Mouse (Mus musculus): ENCODE data around the gene Mrpl55.

Gene Mrpl55

DNA sequence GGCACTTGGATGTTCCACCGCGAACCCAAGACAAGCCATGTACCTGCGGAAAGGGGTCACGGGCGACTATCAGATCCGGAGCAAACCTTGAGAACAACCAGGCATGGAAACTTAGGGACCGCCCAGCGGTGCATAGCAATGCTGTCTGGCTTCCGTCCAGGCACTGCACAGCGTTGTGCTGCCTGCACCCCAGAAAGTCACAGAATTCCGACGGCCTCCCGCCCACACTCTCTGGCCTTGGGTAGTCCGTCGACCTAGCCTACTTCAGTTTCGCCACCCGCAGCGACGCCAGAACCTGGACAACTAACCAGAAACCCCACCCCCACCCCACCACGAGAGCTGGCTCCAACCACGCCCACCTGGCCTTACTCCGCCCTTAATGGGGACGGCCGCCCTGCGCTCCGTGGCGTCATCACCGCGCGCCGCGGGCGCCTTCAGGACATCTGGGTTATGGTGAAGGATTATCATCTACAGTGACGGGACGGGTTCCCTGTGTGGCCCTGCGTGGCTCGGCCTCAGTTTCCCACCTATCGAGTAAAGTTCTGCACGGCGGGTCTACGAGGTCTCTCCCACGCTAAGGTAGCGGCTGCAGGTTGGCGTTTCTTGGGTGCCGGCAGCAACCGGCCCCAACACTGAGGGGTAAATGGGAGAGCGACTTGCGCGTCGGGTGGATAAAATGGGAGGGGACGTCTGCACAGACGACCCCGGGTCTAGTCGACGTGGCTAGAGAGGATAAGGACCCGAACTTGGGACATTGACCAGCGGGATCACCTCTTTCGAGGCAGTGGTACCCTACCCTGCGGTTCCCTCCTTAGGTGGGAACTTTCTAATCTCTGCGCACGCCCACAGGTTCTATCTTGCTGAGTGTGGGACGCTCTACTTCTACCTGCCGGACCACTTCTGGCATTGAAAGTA lies at the start of gene Mrpl55:
Mrpl55 (plus strand) TSS at position 406 of the 915 bp plus-strand sequence.
- peak; percentile 83 for ATAC-seq (ENCODE audit: low TSS enrichment)

GRCm38 (mm10) chr11:59154220-59154619 lies 48.1 kb upstream of the Mrpl55 start:
- ATAC-seq (ENCODE audit: low TSS enrichment) = no peak

GRCm38 (mm10) chr11:59155900-59156299 lies 46.4 kb upstream of the Mrpl55 start:
- ATAC-seq (ENCODE audit: low TSS enrichment) = no peak

GRCm38 (mm10) chr11:59159099-59159498 lies 43.2 kb upstream of the Mrpl55 start:
- no peak for ATAC-seq (ENCODE audit: low TSS enrichment)

- ATAC-seq (ENCODE audit: low TSS enrichment) = no peak
Observed at GRCm38 (mm10) chr11:59159558-59159957, 42.7 kb upstream of the Mrpl55 start.

DNA sequence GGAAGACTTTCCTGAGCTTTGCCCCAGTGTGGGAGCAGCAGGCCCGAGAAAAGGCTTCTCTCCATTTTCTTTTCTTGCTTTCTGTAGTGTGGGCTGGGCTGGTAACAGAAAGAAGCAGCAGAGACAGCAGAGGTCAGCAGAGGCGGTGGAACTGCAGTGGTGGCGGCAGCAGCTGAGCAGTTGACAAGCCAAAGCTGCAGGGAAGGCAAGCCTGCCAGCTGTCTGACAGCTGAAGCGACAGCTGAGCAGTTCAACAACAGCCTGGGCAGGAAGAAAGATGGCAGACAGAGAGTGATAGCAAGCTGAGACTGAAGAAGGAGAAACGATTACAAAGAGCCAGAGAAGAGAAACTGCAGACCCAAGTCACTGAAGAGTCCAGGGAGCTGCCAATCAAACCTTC lies 40.9 kb upstream of the Mrpl55 start:
- ATAC-seq (ENCODE audit: low TSS enrichment) = no peak

GRCm38 (mm10) chr11:59162443-59163254 lies 39.6 kb upstream of the Mrpl55 start:
- ATAC-seq (ENCODE audit: low TSS enrichment) = peak; percentile 13; the same call in 1 of the 2 replicates

DNA sequence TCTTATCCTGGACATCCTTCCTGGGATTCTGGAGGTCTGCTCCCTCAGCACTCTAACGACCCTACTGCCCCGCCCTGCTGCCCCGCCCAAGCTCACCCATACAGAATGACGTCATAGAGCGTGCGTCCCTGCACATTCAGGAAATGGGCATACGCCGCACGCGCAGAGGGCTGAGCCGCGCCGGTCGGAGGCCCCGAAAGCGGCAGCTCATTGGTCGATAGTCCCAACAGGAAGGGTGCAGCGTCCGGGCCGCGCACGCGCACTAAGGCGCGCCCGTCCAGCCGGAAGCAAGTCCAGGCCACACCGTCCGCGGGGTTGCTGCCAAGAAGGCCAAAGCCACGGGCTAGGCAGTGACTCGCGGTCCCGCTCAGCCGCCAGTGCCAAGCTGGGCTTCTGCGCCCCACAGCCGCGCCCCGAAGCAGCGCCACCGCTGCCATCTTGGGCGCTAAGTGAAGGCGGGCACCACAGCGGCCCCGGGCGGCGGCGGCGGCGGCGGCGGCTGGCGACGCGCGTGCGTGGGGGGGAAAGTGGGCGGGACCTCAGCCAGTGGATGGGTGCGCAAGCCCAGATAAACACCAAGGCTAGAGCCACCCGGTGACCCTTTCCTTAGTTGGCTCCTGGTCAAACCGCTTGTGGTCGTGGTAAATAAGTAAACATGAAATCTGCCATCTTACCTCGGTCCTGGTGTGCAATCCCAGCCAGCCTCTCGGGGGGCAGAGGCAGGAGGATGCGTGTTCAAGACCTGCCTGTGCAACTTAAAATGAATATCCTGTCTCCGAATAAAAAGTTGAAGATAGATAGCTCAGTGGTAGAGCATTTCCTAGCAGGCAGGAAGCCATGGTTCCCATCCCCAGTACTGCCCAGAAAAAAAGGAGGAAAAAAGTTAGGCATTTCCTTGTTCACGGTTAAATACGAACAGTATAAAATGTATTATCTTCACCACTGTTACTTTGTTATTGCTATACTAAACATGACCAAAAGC lies 38.7 kb upstream of the Mrpl55 start, which contains the start of gene Iba57:
Iba57 (minus strand) TSS at position 485 of the 982 bp plus-strand sequence.
- peak; percentile 97 for ATAC-seq (ENCODE audit: low TSS enrichment)

DNA sequence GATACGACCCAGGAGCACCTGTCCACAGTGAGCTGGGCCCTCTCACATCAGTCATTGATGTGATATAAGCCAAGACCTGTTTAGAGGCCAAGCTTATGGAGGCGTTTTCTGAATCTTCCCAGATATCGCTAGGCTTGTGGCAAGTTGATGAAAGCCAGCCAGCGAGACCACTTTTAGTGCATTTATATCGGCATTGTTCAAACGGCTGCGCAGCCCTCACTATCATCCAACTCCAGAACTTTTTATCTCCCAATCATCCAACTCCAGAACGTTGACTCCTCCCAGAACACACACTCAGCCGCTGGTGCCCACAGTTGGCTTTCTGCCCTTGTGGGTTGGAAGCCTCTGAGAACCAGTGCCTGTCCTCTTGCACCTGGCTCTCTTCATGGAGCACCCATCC lies 37.9 kb upstream of the Mrpl55 start:
- ATAC-seq (ENCODE audit: low TSS enrichment) = no peak

DNA sequence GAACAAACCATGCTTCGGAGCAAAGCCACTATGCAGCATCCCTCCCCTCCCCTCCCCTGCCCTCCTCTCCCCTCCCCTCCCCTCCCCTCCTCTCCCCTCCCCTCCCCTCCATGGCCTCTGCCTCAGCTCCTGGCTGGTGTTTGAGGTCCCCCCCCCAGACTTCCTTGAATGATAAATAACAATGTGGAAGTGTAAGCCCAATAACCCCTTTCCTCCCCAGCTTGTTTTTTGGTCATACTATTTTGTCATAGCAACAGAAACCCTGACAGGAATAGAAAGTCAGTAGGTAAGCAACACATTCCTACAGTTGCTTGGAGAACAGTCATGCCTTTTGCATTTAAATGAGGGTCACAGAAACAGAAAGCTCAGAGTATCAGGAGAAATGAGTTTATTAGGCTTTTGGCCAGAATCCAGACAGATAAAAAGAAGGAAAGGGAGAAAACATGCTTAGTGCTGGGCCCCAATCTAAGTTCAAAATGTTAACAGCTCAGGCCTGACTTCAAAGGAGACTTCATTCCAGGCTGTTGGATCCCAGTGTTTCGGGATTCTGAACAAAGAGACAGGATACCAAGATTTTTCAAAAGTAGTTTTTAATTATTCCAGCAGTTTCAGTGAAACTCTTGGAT lies 36.6 kb upstream of the Mrpl55 start:
- no peak for ATAC-seq (ENCODE audit: low TSS enrichment)

DNA sequence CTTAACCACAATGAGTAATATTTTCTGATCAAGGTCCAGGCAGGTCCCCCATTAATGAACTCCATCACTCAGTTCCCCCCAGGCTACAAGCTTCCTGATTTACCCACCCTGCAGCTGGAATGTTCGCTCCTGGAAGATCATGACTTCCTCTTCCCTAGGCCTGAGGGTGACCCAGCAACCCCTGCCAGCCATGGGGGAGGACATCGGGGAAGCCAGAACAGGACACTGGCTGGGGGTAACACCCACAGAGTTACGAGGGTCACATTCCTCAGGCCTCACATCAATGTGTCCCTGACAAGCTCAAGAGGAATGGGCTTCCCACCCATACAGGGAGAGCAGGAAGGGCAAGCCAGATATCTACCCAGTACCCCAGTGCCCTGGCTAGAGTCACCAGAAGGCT lies 32.5 kb upstream of the Mrpl55 start:
- no peak for ATAC-seq (ENCODE audit: low TSS enrichment)

- no peak for ATAC-seq (ENCODE audit: low TSS enrichment)
Observed at GRCm38 (mm10) chr11:59170549-59170948, 31.7 kb upstream of the Mrpl55 start.

DNA sequence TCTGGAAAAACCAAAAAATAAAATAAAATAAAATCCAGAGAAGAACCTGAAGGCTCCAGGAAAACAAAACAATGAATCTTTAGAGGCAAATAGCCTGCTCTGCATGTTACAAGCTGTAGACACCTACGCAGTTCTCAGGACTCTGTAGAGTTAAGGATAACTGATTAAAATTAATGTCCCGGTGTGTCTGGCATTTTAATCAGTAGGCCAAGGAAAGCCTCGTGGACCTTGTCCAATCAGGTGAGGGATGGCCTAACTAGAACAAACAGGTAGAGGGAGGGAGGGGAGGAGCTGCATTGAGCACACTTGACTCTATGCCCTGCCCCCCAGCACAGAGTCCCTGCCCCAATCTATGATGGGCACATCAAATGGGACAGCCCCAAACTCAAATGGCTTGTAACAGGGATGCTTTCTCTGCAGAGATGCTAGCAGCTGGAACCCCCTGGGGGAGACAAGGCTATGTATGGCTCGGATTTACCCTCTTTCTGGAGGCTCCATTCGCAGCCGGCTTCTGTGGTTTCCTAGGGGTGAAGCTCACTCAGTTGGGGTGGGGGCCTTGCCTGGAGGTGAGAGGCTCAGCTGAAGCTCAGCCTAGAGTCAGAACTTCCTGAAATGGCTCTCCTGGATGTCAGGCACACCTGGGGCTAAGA lies 28.0 kb upstream of the Mrpl55 start:
- ATAC-seq (ENCODE audit: low TSS enrichment) = no peak

DNA sequence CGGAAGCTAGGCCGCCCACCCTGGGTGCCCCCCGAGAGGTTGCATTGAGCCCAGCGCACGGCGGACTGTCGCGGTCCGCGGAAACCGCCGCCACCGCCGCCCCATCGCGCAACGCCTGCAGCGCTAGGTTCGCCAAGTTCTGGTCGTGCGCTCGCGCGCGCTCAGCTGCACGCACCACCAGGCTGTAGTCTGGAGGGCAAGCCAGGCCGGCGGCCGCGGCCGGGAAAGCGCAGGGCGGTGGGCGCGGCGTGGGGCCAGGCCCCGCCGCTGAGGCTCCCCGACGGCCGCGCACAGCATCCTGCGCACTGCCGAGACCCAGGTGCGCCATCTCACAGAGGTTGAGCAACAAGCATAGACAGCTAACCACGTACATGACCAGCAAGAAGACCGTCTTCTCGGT lies 25.8 kb upstream of the Mrpl55 start:
- ATAC-seq (ENCODE audit: low TSS enrichment) = no peak

DNA sequence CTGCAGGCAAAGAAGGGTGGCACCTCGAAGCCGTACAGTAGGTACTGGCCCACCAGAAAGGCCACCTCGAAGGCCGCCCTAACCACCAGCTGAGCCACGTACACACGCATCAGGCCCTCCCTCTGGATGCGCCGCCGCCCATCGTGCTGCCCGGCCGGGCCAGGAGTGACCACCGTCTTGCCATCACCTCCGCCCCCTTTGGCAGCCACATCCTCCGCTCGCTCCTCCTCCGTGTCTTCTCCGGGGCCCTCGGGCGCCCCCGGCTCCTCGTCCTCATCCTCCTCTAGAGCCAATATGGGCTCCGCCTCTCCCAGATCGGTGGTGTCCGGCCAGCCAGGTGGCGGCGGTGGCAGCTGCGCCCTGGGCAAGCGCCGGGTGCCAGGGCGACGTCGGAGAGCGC lies 25.4 kb upstream of the Mrpl55 start:
- no peak for ATAC-seq (ENCODE audit: low TSS enrichment)

DNA sequence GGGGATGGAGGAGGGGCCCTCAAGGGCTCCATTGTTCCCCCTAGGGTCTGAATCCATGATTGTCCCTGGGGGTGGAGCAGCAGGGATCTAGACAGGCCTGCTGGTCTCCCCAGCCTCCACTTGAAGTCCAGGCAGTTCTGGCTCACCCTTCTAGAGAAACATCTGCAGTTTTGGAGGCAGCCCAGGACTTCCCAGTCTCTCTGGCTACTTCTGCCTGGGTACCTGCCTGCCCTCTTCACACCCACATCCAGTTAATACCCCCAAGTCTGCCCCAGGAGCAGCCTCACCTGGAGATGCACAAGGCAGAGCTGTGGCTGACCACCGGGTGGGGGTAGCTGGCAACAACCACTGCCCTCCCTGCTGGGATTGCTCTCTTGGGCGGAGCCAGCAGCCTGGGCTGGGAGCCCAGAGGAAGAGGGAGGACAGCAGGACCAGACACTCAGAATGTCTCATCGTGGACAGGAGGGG lies 19.4 kb upstream of the Mrpl55 start, which contains the start of gene Gjc2:
Gjc2 (minus strand) TSS at position 350 of the 468 bp plus-strand sequence.
- ATAC-seq (ENCODE audit: low TSS enrichment) = peak; percentile 50

- ATAC-seq (ENCODE audit: low TSS enrichment) = peak; percentile 77
Observed at GRCm38 (mm10) chr11:59183821-59184220, 18.5 kb upstream of the Mrpl55 start.

DNA sequence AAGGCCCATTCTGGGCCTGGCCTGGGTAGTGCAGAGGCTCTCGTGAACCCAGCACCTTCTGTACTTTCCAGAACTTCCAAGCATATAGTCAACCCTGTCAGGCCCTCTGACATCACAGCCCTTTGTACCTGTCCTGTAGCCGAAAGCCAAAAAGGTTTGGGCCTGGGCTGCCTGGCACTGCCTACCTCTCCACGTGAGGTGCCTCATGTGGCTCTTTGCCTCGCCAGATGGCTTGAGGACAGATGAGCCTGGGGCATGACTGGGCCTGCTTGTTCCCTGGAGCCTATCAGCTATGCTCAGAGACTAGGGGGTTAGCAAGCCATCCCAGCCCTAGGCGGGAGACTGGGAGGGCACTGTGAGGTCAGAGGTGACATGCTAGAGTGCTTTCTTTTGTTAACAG lies 16.8 kb upstream of the Mrpl55 start:
- ATAC-seq (ENCODE audit: low TSS enrichment) = no peak

DNA sequence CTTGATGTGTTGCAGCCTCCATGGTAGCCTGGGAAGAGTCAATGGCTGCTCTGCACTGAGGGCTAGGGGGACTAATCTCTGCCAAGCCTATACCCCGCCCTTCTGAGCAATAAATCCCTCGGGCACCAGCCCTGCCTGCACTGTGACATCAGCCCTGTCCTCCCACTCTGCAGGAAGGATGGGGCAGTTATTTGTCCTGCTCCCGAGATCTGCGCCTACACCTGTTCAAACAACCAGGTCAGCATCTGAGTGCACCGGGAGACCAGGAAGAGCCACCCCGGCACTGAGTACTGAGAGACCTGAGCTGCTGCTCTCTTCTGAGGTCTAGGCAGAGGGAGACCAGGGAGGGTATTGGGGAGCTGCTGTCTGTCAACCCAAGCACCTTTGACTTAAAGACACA lies 14.6 kb upstream of the Mrpl55 start:
- no peak for ATAC-seq (ENCODE audit: low TSS enrichment)
